Mouse (Mus musculus): ENCODE data around the gene Cops7b. TPM values are rescaled to one million over a fixed set of nuclear protein-coding genes. Genes with fewer than 3 reads are reported as not detected.

The Cops7b gene
- total and polyA plus RNA-seq, 3 experiments = 36.0 to 64.8 TPM; not detected in 1

DNA sequence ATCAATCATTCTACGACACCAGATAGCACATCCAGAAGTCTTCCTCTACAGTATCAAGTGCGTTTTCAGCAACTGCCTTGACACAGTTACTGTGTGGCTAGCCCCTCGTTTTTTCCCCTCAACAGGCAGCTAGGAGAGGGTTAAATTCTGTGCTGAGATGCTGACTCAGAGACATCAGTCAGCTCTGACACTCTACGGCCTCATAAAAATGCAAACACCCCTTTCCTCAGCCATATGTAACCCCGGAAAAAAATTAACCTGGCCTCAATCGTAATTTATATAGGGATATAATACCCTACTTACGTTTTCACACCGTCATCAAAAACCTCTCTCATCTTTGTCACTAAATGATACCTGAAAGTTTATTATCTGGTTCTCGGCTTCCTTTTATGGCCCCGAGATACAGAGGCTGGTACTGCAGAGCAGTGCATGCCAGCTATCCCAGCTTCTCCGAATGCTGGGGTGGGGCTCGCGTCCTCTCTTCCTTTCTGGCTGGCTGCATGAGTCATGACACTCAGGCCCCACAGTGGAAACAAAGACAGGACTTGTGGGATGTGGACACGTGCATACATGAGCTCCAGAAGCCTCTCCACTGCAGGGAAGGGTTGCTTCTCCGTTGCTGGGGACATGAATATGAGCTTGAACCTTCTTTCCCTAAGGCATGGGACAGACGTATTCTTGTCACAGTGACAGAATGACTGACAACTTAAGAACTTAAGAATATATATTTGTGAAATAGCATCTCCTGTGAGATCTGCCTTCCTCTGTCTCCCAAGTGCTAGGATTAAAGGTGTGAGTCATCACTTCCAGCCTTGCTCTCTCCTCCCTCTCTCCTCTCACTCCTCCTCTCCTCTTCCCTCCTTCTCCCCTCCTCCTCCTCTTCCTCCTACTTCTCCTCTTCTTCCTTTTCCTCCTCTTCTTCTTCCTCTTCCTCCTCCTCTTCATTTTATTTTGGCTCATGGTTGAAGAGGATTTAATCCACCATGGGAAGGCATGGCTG, 40.6 kb downstream of the Cops7b start:
- Histone ChIP-seq H3K79me2 (ENCODE audit: control insufficient read depth, insufficient read depth, low read length, poor library complexity) (no peaks in the 10 kb centered on the region), H3K36me3 (ENCODE audit: control insufficient read depth in 1 of 2, insufficient read depth in 2 of 2, low read length in 2 of 2) (no peaks in the 10 kb centered on the region), H3K4me1 (ENCODE audit: control insufficient read depth in 1 of 2, insufficient read depth in 2 of 2, low read length in 2 of 2) (no peaks in the 10 kb centered on the region), H3K9ac (ENCODE audit: control insufficient read depth, low read depth, low read length, poor library complexity, severe bottlenecking) (no peak overlapping the region), H3K9me3 (replicated peaks; ENCODE audit: insufficient read depth, low read length) (no peaks in the 10 kb centered on the region), H3K27ac (ENCODE audit: control insufficient read depth, low read depth, low read length) (no peak overlapping the region), H3K27me3 (ENCODE audit: control insufficient read depth in 1 of 2, insufficient read depth in 2 of 2, low read length in 2 of 2) (no peaks in the 10 kb centered on the region), H3K4me3 (ENCODE audit: control insufficient read depth in 1 of 2, insufficient read depth in 1 of 2, low read depth in 2 of 2, low read length in 2 of 2) (no peak overlapping the region)
- DNase-seq (ENCODE audit: low read depth, low spot score) = no peak
- no peak for TF ChIP-seq MXI1 (IDR thresholded peaks at IDR 0.05; ENCODE audit: low read depth, low read length)
- TF ChIP-seq E2F4 (IDR thresholded peaks at IDR 0.05; ENCODE audit: borderline replicate concordance, low read depth, low read length) = no peak
- TF ChIP-seq NELFE (IDR thresholded peaks at IDR 0.05; ENCODE audit: low read depth, low read length) = no peak
- TF ChIP-seq TAL1 (IDR thresholded peaks at IDR 0.05; ENCODE audit: low read length) = no peak
- TF ChIP-seq ZC3H11A (IDR thresholded peaks at IDR 0.05; ENCODE audit: low read depth, low read length) = no peak
- TF ChIP-seq ZKSCAN1 (IDR thresholded peaks at IDR 0.05; ENCODE audit: low read depth, low read length) = no peak
- no peak for TF ChIP-seq MYC (IDR thresholded peaks at IDR 0.05; ENCODE audit: low read depth, low read length)
- no peak for TF ChIP-seq GATA1 (IDR thresholded peaks at IDR 0.05; ENCODE audit: low read depth, low read length)
- no peak for TF ChIP-seq CHD2 (IDR thresholded peaks at IDR 0.05; ENCODE audit: low read length)
- TF ChIP-seq JUND (IDR thresholded peaks at IDR 0.05; ENCODE audit: low read depth, low read length) = no peak
- TF ChIP-seq POLR2AphosphoS2 (IDR thresholded peaks at IDR 0.05; ENCODE audit: low read length) = no peak
- no peak for TF ChIP-seq TBP (IDR thresholded peaks at IDR 0.05; ENCODE audit: low read depth, low read length)
- TF ChIP-seq SIN3A (IDR thresholded peaks at IDR 0.05; ENCODE audit: low read length) = no peak
- TF ChIP-seq BHLHE40 (IDR thresholded peaks at IDR 0.05; ENCODE audit: borderline replicate concordance, low read depth, low read length) = no peak
- no peak for TF ChIP-seq EP300 (IDR thresholded peaks at IDR 0.05; ENCODE audit: low read depth in 1 of 2, low read length in 2 of 2)
- TF ChIP-seq ZMIZ1 (IDR thresholded peaks at IDR 0.05; ENCODE audit: low read depth, low read length) = no peak

GRCm38 (mm10) chr1:86628270-86628669, 45.6 kb downstream of the Cops7b start:
- Histone ChIP-seq H3K4me1 (ENCODE audit: control insufficient read depth in 1 of 2, insufficient read depth in 2 of 2, low read length in 2 of 2) (peaks cover 0 to 12% of the 10 kb centered on the region in 2 experiments; a peak in 3 of 4 replicates), H3K4me3 (ENCODE audit: control insufficient read depth in 1 of 2, insufficient read depth in 1 of 2, low read depth in 2 of 2, low read length in 2 of 2) (no peak overlapping the region), H3K79me2 (ENCODE audit: control insufficient read depth, insufficient read depth, low read length, poor library complexity) (no peaks in the 10 kb centered on the region), H3K27ac (ENCODE audit: control insufficient read depth, low read depth, low read length) (no peak overlapping the region), H3K9me3 (replicated peaks; ENCODE audit: insufficient read depth, low read length) (no peaks in the 10 kb centered on the region), H3K27me3 (ENCODE audit: control insufficient read depth in 1 of 2, insufficient read depth in 2 of 2, low read length in 2 of 2) (no peaks in the 10 kb centered on the region), H3K9ac (ENCODE audit: control insufficient read depth, low read depth, low read length, poor library complexity, severe bottlenecking) (no peak overlapping the region), H3K36me3 (ENCODE audit: control insufficient read depth in 1 of 2, insufficient read depth in 2 of 2, low read length in 2 of 2) (peaks cover 0 to 5% of the 10 kb centered on the region in 2 experiments; a peak in 2 of 4 replicates)
- TF ChIP-seq CTCF (IDR thresholded peaks at IDR 0.05 in 2 of 3, conservative IDR thresholded peaks at IDR 0.05 in 1 of 3; ENCODE audit: control insufficient read depth in 1 of 3, insufficient read depth in 1 of 3, low read depth in 2 of 3, low read length in 3 of 3, poor library complexity in 1 of 3, severe bottlenecking in 1 of 3) = no peak
- no peak for TF ChIP-seq MAFK (IDR thresholded peaks at IDR 0.05; ENCODE audit: borderline replicate concordance, low read depth, low read length)
- no peak for TF ChIP-seq HCFC1 (IDR thresholded peaks at IDR 0.05; ENCODE audit: low read depth, low read length)
- no peak for TF ChIP-seq ZMIZ1 (IDR thresholded peaks at IDR 0.05; ENCODE audit: low read depth, low read length)
- TF ChIP-seq NRF1 (IDR thresholded peaks at IDR 0.05; ENCODE audit: insufficient read depth, low read depth, low read length, poor library complexity, severe bottlenecking) = no peak
- TF ChIP-seq ETS1 (IDR thresholded peaks at IDR 0.05; ENCODE audit: low read depth, low read length) = no peak
- TF ChIP-seq RAD21 (IDR thresholded peaks at IDR 0.05; ENCODE audit: low read depth, low read length) = no peak
- TF ChIP-seq MEF2A (IDR thresholded peaks at IDR 0.05; ENCODE audit: extremely low read depth, insufficient replicate concordance, low read depth, low read length, poor library complexity, severe bottlenecking) = no peak
- TF ChIP-seq MYB (IDR thresholded peaks at IDR 0.05; ENCODE audit: low read depth, low read length) = no peak
- DNase-seq (ENCODE audit: low read depth, low spot score) = no peak
